In the genomic region with DNA sequence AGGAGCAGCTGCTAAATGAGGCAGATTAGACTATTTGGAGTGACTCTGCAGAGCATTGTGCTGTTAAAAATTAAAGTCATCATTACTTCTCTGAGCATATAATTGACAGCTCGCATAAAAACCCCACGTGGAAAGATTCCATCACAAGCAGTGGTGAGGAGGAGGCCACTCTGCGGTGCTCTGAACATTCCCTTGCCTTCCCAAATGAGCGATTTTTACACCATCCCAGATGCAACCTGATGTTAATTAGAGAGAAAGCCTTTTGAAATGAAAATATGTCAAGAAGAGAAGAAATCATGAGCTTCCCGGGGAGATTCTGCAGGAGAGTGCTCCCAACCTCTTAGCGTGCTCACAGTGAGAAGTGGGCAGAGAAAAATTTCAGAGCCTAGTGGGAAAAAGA, we compare ENCODE assay signal across 21 mouse cellular contexts. TPM values are rescaled to one million over a fixed set of nuclear protein-coding genes. Genes with fewer than 3 reads are reported as not detected.
DNase-seq lines count a peak whose midpoint lies in the region; ATAC-seq lines count a peak whose summit lies in the region.
"Had no signal": no experiment of that assay in that cellular context is flagged by ENCODE, and none has a peak within 500 bp of the region (broad histone marks: within the 10 kb centered on the region; RNA-seq: fewer than 3 reads in every experiment).

No protein-coding gene starts in this region.

- no peaks in the 10 kb centered on the region for H3K9me3 ChIP-seq in hindbrain, embryonic 16.5 days (ENCODE audit: control insufficient read depth, low read length)
- H3K9me3 ChIP-seq in hindbrain, embryonic 14.5 days (ENCODE audit: control insufficient read depth, low read length): no peaks in the 10 kb centered on the region
- no peaks in the 10 kb centered on the region for H3K9me3 ChIP-seq in lung, embryonic 16.5 days (ENCODE audit: control insufficient read depth, low read length)
- H3K9me3 ChIP-seq: embryonic facial prominence, embryonic 15.5 days; neural tube, embryonic 15.5 days had no signal

- no peak for DNase-seq in hindbrain, embryonic 14.5 days (ENCODE audit: low spot score)
- DNase-seq in lung, postnatal 25 days (ENCODE audit: low spot score): no peak
- peak; percentile 65 for DNase-seq in Muller cell, postnatal 12 days (ENCODE audit: inconsistent ontology term)
- DNase-seq in retina, embryonic 14.5 days (ENCODE audit: low spot score): peak; percentile 9
- no peak for DNase-seq in thymus, postnatal 25 days
- DNase-seq: adrenal gland, postnatal 36 days; B cell, adult 2 months; cerebellum, adult 2 months; cerebellum, postnatal 36 days; gastrocnemius, postnatal 14 days; heart, adult 2 months; heart, postnatal 4 days; kidney, postnatal 36 days; lung, postnatal 14 days; right cerebral cortex, postnatal 4 days; thymus, postnatal 4 days had no signal

- no peak overlapping the region for H3K4me3 ChIP-seq in hindbrain, embryonic 16.5 days (ENCODE audit: low read length)
- H3K4me3 ChIP-seq in hindbrain, embryonic 14.5 days (replicated peaks; ENCODE audit: low read length): no peak overlapping the region
- no peak overlapping the region for H3K4me3 ChIP-seq in lung, embryonic 16.5 days (ENCODE audit: low read length)
- H3K4me3 ChIP-seq: embryonic facial prominence, embryonic 15.5 days; heart, adult 2 months; neural tube, embryonic 15.5 days had no signal

- no peak overlapping the region for H3K9ac ChIP-seq in hindbrain, embryonic 16.5 days (ENCODE audit: low read depth, low read length)
- no peak overlapping the region for H3K9ac ChIP-seq in hindbrain, embryonic 14.5 days
- no peak overlapping the region for H3K9ac ChIP-seq in lung, embryonic 16.5 days (ENCODE audit: low read length)
- H3K9ac ChIP-seq: embryonic facial prominence, embryonic 15.5 days; liver, embryonic 14.5 days; neural tube, embryonic 15.5 days had no signal

- H3K27me3 ChIP-seq in hindbrain, embryonic 16.5 days (replicated peaks; ENCODE audit: control insufficient read depth, insufficient read depth, low read length): no peaks in the 10 kb centered on the region; the same call in 1 of the 2 replicates
- peaks cover 6% of the 10 kb centered on the region; the same call in 1 of the 2 replicates for H3K27me3 ChIP-seq in hindbrain, embryonic 14.5 days (ENCODE audit: control insufficient read depth, insufficient read depth, low read length)
- H3K27me3 ChIP-seq in lung, embryonic 16.5 days (ENCODE audit: control insufficient read depth, insufficient read depth, low read depth, low read length): no peaks in the 10 kb centered on the region
- H3K27me3 ChIP-seq: embryonic facial prominence, embryonic 15.5 days had no signal

- no peak overlapping the region for H3K27ac ChIP-seq in hindbrain, embryonic 16.5 days (ENCODE audit: low read depth, low read length)
- no peak overlapping the region for H3K27ac ChIP-seq in hindbrain, embryonic 14.5 days
- H3K27ac ChIP-seq in lung, embryonic 16.5 days (ENCODE audit: low read length): no peak overlapping the region
- H3K27ac ChIP-seq: embryonic facial prominence, embryonic 15.5 days; heart, adult 2 months; liver, embryonic 14.5 days; neural tube, embryonic 15.5 days had no signal

- ATAC-seq in hindbrain, embryonic 16.5 days: peak; percentile 29
- no peak for ATAC-seq in hindbrain, embryonic 14.5 days (ENCODE audit: low FRiP score)
- ATAC-seq in lung, embryonic 16.5 days (ENCODE audit: low read depth): no peak

- peaks cover 4% of the 10 kb centered on the region for H3K4me1 ChIP-seq in hindbrain, embryonic 16.5 days (ENCODE audit: control insufficient read depth, insufficient read depth, low read depth, low read length)
- peaks cover 10% of the 10 kb centered on the region; the same call in 1 of the 2 replicates for H3K4me1 ChIP-seq in hindbrain, embryonic 14.5 days (replicated peaks; ENCODE audit: control insufficient read depth, insufficient read depth, low read length)
- peaks cover 2% of the 10 kb centered on the region for H3K4me1 ChIP-seq in lung, embryonic 16.5 days (replicated peaks; ENCODE audit: control insufficient read depth, insufficient read depth, low read length)

- H3K4me2 ChIP-seq in hindbrain, embryonic 16.5 days (ENCODE audit: low read length): no peak overlapping the region
- H3K4me2 ChIP-seq in hindbrain, embryonic 14.5 days (replicated peaks): no peak overlapping the region; the same call in 1 of the 2 replicates
- H3K4me2 ChIP-seq in lung, embryonic 16.5 days (ENCODE audit: low read depth, low read length): peak overlapping the region; percentile 10; the same call in 1 of the 2 replicates
- H3K4me2 ChIP-seq: embryonic facial prominence, embryonic 15.5 days; neural tube, embryonic 15.5 days had no signal

- no peaks in the 10 kb centered on the region for H3K36me3 ChIP-seq in hindbrain, embryonic 16.5 days (ENCODE audit: control insufficient read depth, insufficient read depth, low read length)
- H3K36me3 ChIP-seq in hindbrain, embryonic 14.5 days (replicated peaks; ENCODE audit: control insufficient read depth, insufficient read depth): no peaks in the 10 kb centered on the region
- no peaks in the 10 kb centered on the region for H3K36me3 ChIP-seq in lung, embryonic 16.5 days (ENCODE audit: control insufficient read depth, insufficient read depth, low read length)
- H3K36me3 ChIP-seq: embryonic facial prominence, embryonic 15.5 days; neural tube, embryonic 15.5 days had no signal

- WGBS in hindbrain, embryonic 16.5 days: 29% methylated on average over 6 of the region's 6 CpGs
- 33% methylated on average over 6 of the region's 6 CpGs for WGBS in hindbrain, embryonic 14.5 days
- WGBS in lung, embryonic 16.5 days: 28% methylated on average over 6 of the region's 6 CpGs

RNA-seq across cellular contexts. Expression of gene Fam83b, which starts 4.1 kb away (rescaled TPM):
- polyA plus RNA-seq in hindbrain, embryonic 16.5 days (2015; fragmentation: Nextera tagmentation; extraction: Ambion mirVana): 0.04 and 0.08 TPM in 2 replicates
- 0.07 and 0.19 TPM in 2 replicates for polyA plus RNA-seq in hindbrain, embryonic 14.5 days (2014; fragmentation: Nextera tagmentation; extraction: Ambion mirVana)
- 3.5 and 4.6 TPM in 2 replicates for polyA plus RNA-seq in lung, embryonic 16.5 days (2015; fragmentation: Nextera tagmentation; extraction: Ambion mirVana)
- polyA plus RNA-seq: heart, adult 2 months had no signal

Comparison
In these comparisons a context has a peak if more than half of its experiments do, and no peak if none do; other contexts are left out.
1. DNase-seq: peak in Muller cell, postnatal 12 days (single experiment) and retina, embryonic 14.5 days (single experiment); none in hindbrain, embryonic 14.5 days (single experiment), lung, postnatal 25 days (single experiment) and thymus, postnatal 25 days (single experiment).